Mouse (Mus musculus) forebrain, embryonic 12.5 days (tissue): ENCODE measurements around the gene Tespa1. TPM values are rescaled to one million over a fixed set of nuclear protein-coding genes. Genes with fewer than 3 reads are reported as not detected.
"Not testable (repeated sequence)": the region's sequence is repeated elsewhere in the genome, so short reads cannot be mapped to it uniquely, and the experiment has no call there.

Source experiments
- ATAC-seq: fragments of 200-750 bp; cut with Nextera tagmentation; 2 replicates; pipeline ENCODE4 v1.8.0; 2017; ENCODE audit warnings: moderate TSS enrichment; ENCODE audit not compliant: low FRiP score
- H3K27ac ChIP-seq: fragments of 300-500 bp; sonication (generic); 2 replicates; pipeline ENCODE4 v1.5.1; 2016; ENCODE audit warnings: mild to moderate bottlenecking
- H3K27me3 ChIP-seq: fragments of 300-500 bp; sonication (generic); 2 replicates; pipeline ENCODE4 v1.6.1; 2016; ENCODE audit warnings: mild to moderate bottlenecking
- H3K36me3 ChIP-seq: fragments of 300-500 bp; sonication (generic); replicated peaks from 2 replicates; pipeline ENCODE4 v1.6.1; 2016; ENCODE audit warnings: mild to moderate bottlenecking
- H3K4me1 ChIP-seq: fragments of 300-500 bp; sonication (generic); 2 replicates; pipeline ENCODE4 v1.6.1; 2016
- H3K4me2 ChIP-seq: fragments of 300-500 bp; sonication (generic); 2 replicates; pipeline ENCODE4 v1.6.1; 2016; ENCODE audit warnings: mild to moderate bottlenecking, moderate library complexity
- H3K4me3 ChIP-seq: fragments of 300-500 bp; sonication (generic); replicated peaks from 2 replicates; pipeline ENCODE4 v1.5.1; 2016; ENCODE audit warnings: mild to moderate bottlenecking
- H3K9ac ChIP-seq: fragments of 300-500 bp; sonication (generic); 2 replicates; pipeline ENCODE4 v1.6.1; 2016; ENCODE audit warnings: mild to moderate bottlenecking
- H3K9me3 ChIP-seq: fragments of 300-500 bp; sonication (generic); 2 replicates; pipeline ENCODE4 v1.6.1; 2016
- WGBS: fragments of 180-500 bp; shearing (Covaris S2); methylation state at CpG from one replicate; pipeline ENCODE4 v1.1.7; 2016; 5-methylcytosine and 5-hydroxymethylcytosine counted together
- polyA plus RNA-seq: library from polyadenylated mRNA; unstranded; fragments of >200 nt; fragmentation: Nextera tagmentation; extraction: Ambion mirVana; gene quantifications from 2 replicates; pipeline ENCODE4 v1.2.1, GENCODE M21; 2016

Gene Tespa1
- polyA plus RNA-seq, 1 experiment from 2014 or later, result not detected

- H3K27ac ChIP-seq, result no peak overlapping the region
- H3K4me2 ChIP-seq, result no peak overlapping the region
- no peaks in the 10 kb centered on the region for H3K9me3 ChIP-seq
- H3K36me3 ChIP-seq, result no peaks in the 10 kb centered on the region
- no peaks in the 10 kb centered on the region for H3K4me1 ChIP-seq
- H3K9ac ChIP-seq, result no peak overlapping the region
- no peak overlapping the region for H3K4me3 ChIP-seq
- no peaks in the 10 kb centered on the region for H3K27me3 ChIP-seq
- 85% methylated on average over 2 of the region's 2 CpGs for WGBS
- ATAC-seq, result no peak
Measured at GRCm38 (mm10) chr10:130314110-130314829, 8.4 kb upstream of the Tespa1 start.

- ATAC-seq, result no peak
- Histone ChIP-seq H3K9ac (no peak overlapping the region), H3K36me3 (no peaks in the 10 kb centered on the region), H3K9me3 (no peaks in the 10 kb centered on the region), H3K27ac (no peak overlapping the region), H3K4me3 (no peak overlapping the region), H3K27me3 (no peaks in the 10 kb centered on the region), H3K4me2 (no peak overlapping the region), H3K4me1 (no peaks in the 10 kb centered on the region)
Measured at GRCm38 (mm10) chr10:130315846-130316245, 6.8 kb upstream of the Tespa1 start.

- Histone ChIP-seq H3K27ac (no peak overlapping the region), H3K9ac (no peak overlapping the region), H3K4me2 (no peak overlapping the region), H3K4me1 (no peaks in the 10 kb centered on the region), H3K4me3 (no peak overlapping the region), H3K36me3 (no peaks in the 10 kb centered on the region), H3K9me3 (no peaks in the 10 kb centered on the region), H3K27me3 (no peaks in the 10 kb centered on the region)
- ATAC-seq, result no peak
- 82% methylated on average over 4 of the region's 4 CpGs for WGBS
Measured at GRCm38 (mm10) chr10:130318720-130319119, 4.0 kb upstream of the Tespa1 start.

- no peak for ATAC-seq
- no peaks in the 10 kb centered on the region for H3K36me3 ChIP-seq
- 93% methylated on average over 2 of the region's 2 CpGs for WGBS
Measured at GRCm38 (mm10) chr10:130320715-130321114, 2.0 kb upstream of the Tespa1 start.

GRCm38 (mm10) chr10:130322062-130322461 is 608 bp upstream of the Tespa1 start:
- Histone ChIP-seq H3K27ac (no peak overlapping the region), H3K4me2 (no peak overlapping the region), H3K4me1 (no peaks in the 10 kb centered on the region), H3K9ac (no peak overlapping the region), H3K36me3 (no peaks in the 10 kb centered on the region), H3K27me3 (no peaks in the 10 kb centered on the region), H3K9me3 (no peaks in the 10 kb centered on the region), H3K4me3 (no peak overlapping the region)
- ATAC-seq, result no peak

More at GRCm38 (mm10) chr10:130320715-130321114, 2.0 kb upstream of the Tespa1 start:
- Histone ChIP-seq H3K27ac (no peak overlapping the region), H3K4me1 (no peaks in the 10 kb centered on the region), H3K9ac (no peak overlapping the region), H3K9me3 (no peaks in the 10 kb centered on the region), H3K4me2 (no peak overlapping the region), H3K27me3 (no peaks in the 10 kb centered on the region), H3K4me3 (no peak overlapping the region)

GRCm38 (mm10) chr10:130324243-130324642 is 1.6 kb downstream of the Tespa1 start:
- H3K4me2 ChIP-seq, result no peak overlapping the region
- H3K4me3 ChIP-seq, result no peak overlapping the region
- WGBS, result 90% methylated on average over 4 of the region's 4 CpGs
- H3K27ac ChIP-seq, result no peak overlapping the region
- H3K27me3 ChIP-seq, result no peaks in the 10 kb centered on the region
- H3K4me1 ChIP-seq, result no peaks in the 10 kb centered on the region
- no peak overlapping the region for H3K9ac ChIP-seq
- no peaks in the 10 kb centered on the region for H3K36me3 ChIP-seq
- H3K9me3 ChIP-seq, result no peaks in the 10 kb centered on the region
- ATAC-seq, result no peak

GRCm38 (mm10) chr10:130330711-130331110 is 8.0 kb downstream of the Tespa1 start:
- WGBS, result 95% methylated on average over 1 of the region's 1 CpGs
- no peak overlapping the region for H3K9ac ChIP-seq
- no peaks in the 10 kb centered on the region for H3K27me3 ChIP-seq
- H3K4me3 ChIP-seq, result no peak overlapping the region
- no peaks in the 10 kb centered on the region for H3K36me3 ChIP-seq
- no peak for ATAC-seq
- no peak overlapping the region for H3K27ac ChIP-seq
- no peaks in the 10 kb centered on the region for H3K9me3 ChIP-seq
- no peaks in the 10 kb centered on the region for H3K4me1 ChIP-seq
- H3K4me2 ChIP-seq, result no peak overlapping the region

GRCm38 (mm10) chr10:130336385-130336784 is 13.7 kb downstream of the Tespa1 start:
- WGBS, result 90% methylated on average over 1 of the region's 1 CpGs
- no peaks in the 10 kb centered on the region for H3K27me3 ChIP-seq
- no peak overlapping the region for H3K4me2 ChIP-seq
- no peaks in the 10 kb centered on the region for H3K4me1 ChIP-seq
- no peaks in the 10 kb centered on the region for H3K9me3 ChIP-seq
- no peaks in the 10 kb centered on the region for H3K36me3 ChIP-seq
- no peak overlapping the region for H3K9ac ChIP-seq
- no peak for ATAC-seq
- H3K27ac ChIP-seq, result no peak overlapping the region
- no peak overlapping the region for H3K4me3 ChIP-seq

- Histone ChIP-seq H3K4me3 (no peak overlapping the region), H3K4me2 (no peak overlapping the region), H3K4me1 (no peaks in the 10 kb centered on the region), H3K27me3 (no peaks in the 10 kb centered on the region), H3K9ac (no peak overlapping the region), H3K27ac (no peak overlapping the region), H3K9me3 (no peaks in the 10 kb centered on the region), H3K36me3 (no peaks in the 10 kb centered on the region)
- no peak for ATAC-seq
- WGBS, result 76% methylated on average over 2 of the region's 2 CpGs
Measured at GRCm38 (mm10) chr10:130337581-130337980, 14.9 kb downstream of the Tespa1 start.

- H3K27me3 ChIP-seq, H3K4me2 ChIP-seq, H3K9ac ChIP-seq, H3K9me3 ChIP-seq, H3K27ac ChIP-seq, H3K4me3 ChIP-seq, ATAC-seq, H3K4me1 ChIP-seq, H3K36me3 ChIP-seq: not testable (repeated sequence)
- 89% methylated on average over 4 of the region's 4 CpGs for WGBS
Measured at GRCm38 (mm10) chr10:130340050-130340449, 17.4 kb downstream of the Tespa1 start.

GRCm38 (mm10) chr10:130344056-130344455 is 21.4 kb downstream of the Tespa1 start:
- H3K27me3 ChIP-seq, result no peaks in the 10 kb centered on the region
- H3K4me2 ChIP-seq, result no peak overlapping the region
- no peaks in the 10 kb centered on the region for H3K4me1 ChIP-seq
- no peak overlapping the region for H3K4me3 ChIP-seq
- H3K9ac ChIP-seq, result no peak overlapping the region
- H3K27ac ChIP-seq, result no peak overlapping the region
- H3K36me3 ChIP-seq, result no peaks in the 10 kb centered on the region
- ATAC-seq, result no peak
- 96% methylated on average over 1 of the region's 1 CpGs for WGBS
- H3K9me3 ChIP-seq, result no peaks in the 10 kb centered on the region

- no peak overlapping the region for H3K9ac ChIP-seq
- H3K27ac ChIP-seq, result no peak overlapping the region
- no peaks in the 10 kb centered on the region for H3K27me3 ChIP-seq
- H3K4me3 ChIP-seq, result no peak overlapping the region
- H3K4me1 ChIP-seq, result no peaks in the 10 kb centered on the region
- peak; percentile 79; the same call in 1 of the 2 replicates for ATAC-seq
- 60% methylated on average over 2 of the region's 2 CpGs for WGBS
- H3K4me2 ChIP-seq, result no peak overlapping the region
- no peaks in the 10 kb centered on the region for H3K9me3 ChIP-seq
- no peaks in the 10 kb centered on the region for H3K36me3 ChIP-seq
Measured at GRCm38 (mm10) chr10:130363438-130364164, 40.9 kb downstream of the Tespa1 start.

- H3K9ac ChIP-seq, result no peak overlapping the region
- H3K4me2 ChIP-seq, result no peak overlapping the region
- no peaks in the 10 kb centered on the region for H3K36me3 ChIP-seq
- no peaks in the 10 kb centered on the region for H3K9me3 ChIP-seq
- ATAC-seq, result no peak
- no peaks in the 10 kb centered on the region for H3K4me1 ChIP-seq
- H3K4me3 ChIP-seq, result no peak overlapping the region
- H3K27me3 ChIP-seq, result no peaks in the 10 kb centered on the region
- no peak overlapping the region for H3K27ac ChIP-seq
Measured at GRCm38 (mm10) chr10:130364766-130365165, 42.1 kb downstream of the Tespa1 start.
